Mouse (Mus musculus) midbrain, embryonic 10.5 days (tissue): ENCODE data around the gene Gm26661. TPM values are rescaled to one million over a fixed set of nuclear protein-coding genes. Genes with fewer than 3 reads are reported as not detected.

Experiments used
- DNase-seq: peaks from one replicate; pipeline ENCODE4 v3.0.0-alpha.2; 2017; ENCODE audit warnings: low spot score
- H3K27ac ChIP-seq: fragments of 300-500 bp; sonication (generic); replicated peaks from 2 replicates; pipeline ENCODE4 v1.5.1; 2016; ENCODE audit warnings: mild to moderate bottlenecking
- H3K27me3 ChIP-seq: fragments of 300-500 bp; sonication (generic); 2 replicates; pipeline ENCODE4 v1.6.1; 2016; ENCODE audit warnings: low read depth, mild to moderate bottlenecking; ENCODE audit not compliant: poor library complexity, severe bottlenecking
- H3K36me3 ChIP-seq: fragments of 300-500 bp; sonication (generic); 2 replicates; pipeline ENCODE4 v1.6.1; 2016; ENCODE audit warnings: mild to moderate bottlenecking, moderate library complexity
- H3K4me1 ChIP-seq: fragments of 300-500 bp; sonication (generic); 2 replicates; pipeline ENCODE4 v1.6.1; 2016
- H3K4me3 ChIP-seq: fragments of 300-500 bp; sonication (generic); 2 replicates; pipeline ENCODE4 v1.5.1; 2016; ENCODE audit warnings: mild to moderate bottlenecking, moderate library complexity
- H3K9me3 ChIP-seq: fragments of 300-500 bp; sonication (generic); replicated peaks from 2 replicates; pipeline ENCODE4 v1.6.1; 2016; ENCODE audit warnings: mild to moderate bottlenecking
- WGBS: fragments of 180-500 bp; shearing (Covaris S2); methylation state at CpG from one replicate; pipeline ENCODE4 v1.1.7; 2016; 5-methylcytosine and 5-hydroxymethylcytosine counted together
- polyA plus RNA-seq: library from polyadenylated mRNA; unstranded; fragments of >200 nt; fragmentation: Nextera tagmentation; extraction: Ambion mirVana; gene quantifications from 2 replicates; pipeline ENCODE4 v1.2.1, GENCODE M21; 2016

Gm26661 gene
- polyA plus RNA-seq, 1 experiment from 2014 or later, result not detected

DNA sequence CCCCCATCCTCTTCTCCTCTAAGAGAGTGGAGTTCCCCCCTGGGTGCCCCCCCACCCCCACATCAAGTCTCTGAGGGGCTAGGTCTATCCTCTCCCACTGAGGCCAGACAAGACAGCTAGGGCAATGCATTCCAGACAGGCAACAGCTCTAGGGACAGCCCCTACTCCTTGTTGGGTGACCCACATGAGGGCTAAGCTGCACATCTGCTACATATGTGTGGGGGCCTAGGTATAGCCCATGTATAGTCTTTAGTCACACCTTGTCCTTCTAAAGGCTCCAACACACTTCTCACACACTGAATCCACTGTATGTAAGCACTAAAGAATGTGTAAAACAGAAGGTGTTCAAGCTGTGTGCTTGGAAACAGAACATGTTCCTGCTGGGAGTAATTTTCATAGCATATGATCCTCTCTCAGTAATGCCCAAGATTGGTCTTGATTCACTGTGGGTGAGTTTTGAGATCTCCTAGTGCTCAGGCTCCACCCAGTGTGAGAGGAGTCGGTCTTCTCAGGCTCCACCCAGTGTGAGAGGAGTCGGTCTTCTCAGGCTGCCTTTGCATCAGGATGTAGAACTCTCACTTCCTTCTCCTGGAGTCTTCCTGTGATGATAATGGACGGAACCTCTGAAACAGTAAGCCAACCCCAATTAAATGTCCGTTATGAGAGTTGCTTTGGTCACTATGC, 12.6 kb downstream of the Gm26661 start:
- 68% methylated on average over 4 of the region's 4 CpGs for WGBS
- DNase-seq, result no peak
- H3K27me3 ChIP-seq, result no peaks in the 10 kb centered on the region
- no peak overlapping the region for H3K27ac ChIP-seq
- no peaks in the 10 kb centered on the region for H3K36me3 ChIP-seq
- no peaks in the 10 kb centered on the region; the same call in 1 of the 2 replicates for H3K9me3 ChIP-seq
- H3K4me3 ChIP-seq, result no peak overlapping the region
- peaks cover 5% of the 10 kb centered on the region for H3K4me1 ChIP-seq

DNA sequence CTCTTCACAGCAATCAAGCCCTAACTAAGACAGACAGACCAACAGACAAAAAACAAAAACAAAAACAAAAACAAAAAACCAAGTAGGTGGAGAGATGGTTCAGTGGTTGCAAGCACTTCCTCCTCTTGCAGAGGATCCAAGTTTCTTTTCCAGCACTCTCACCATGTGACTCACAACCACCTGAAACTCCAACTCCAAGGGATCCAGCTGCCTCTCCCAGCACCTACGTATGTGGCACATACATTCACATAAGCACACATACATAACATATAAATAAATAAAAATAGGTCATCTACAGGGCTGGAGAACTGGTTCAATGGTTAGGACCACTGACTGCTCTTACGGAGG, 13.1 kb downstream of the Gm26661 start:
- no peaks in the 10 kb centered on the region for H3K27me3 ChIP-seq
- no peaks in the 10 kb centered on the region for H3K36me3 ChIP-seq
- no peak overlapping the region for H3K27ac ChIP-seq
- no peak for DNase-seq
- WGBS, result 92% methylated on average over 2 of the region's 2 CpGs
- H3K4me3 ChIP-seq, result no peak overlapping the region
- H3K4me1 ChIP-seq, result peaks cover 5% of the 10 kb centered on the region
- no peaks in the 10 kb centered on the region; the same call in 1 of the 2 replicates for H3K9me3 ChIP-seq

DNA sequence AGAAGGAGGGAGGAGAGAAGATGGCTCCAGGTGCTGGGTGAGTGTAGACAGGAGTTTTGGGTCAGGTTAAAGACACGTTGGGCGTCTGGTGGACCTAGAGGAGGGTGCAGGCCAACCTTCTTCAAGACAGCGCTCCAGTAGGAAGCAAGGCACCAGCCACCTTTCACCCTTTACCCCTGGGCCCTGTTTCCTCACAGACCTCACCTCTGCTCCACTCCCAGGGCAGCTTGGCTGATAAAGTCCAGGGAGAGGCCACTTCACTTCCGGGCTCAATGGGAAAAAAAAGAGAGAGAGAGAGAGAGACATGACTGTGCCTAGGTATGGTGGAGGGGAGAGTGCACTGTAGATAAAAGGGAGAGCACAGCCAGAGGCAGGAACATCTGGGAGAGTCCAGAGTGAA, 16.3 kb downstream of the Gm26661 start:
- no peak overlapping the region for H3K27ac ChIP-seq
- no peaks in the 10 kb centered on the region for H3K36me3 ChIP-seq
- peaks cover 5% of the 10 kb centered on the region for H3K4me1 ChIP-seq
- no peak for DNase-seq
- 81% methylated on average over 4 of the region's 4 CpGs for WGBS
- H3K9me3 ChIP-seq, result no peaks in the 10 kb centered on the region
- no peaks in the 10 kb centered on the region for H3K27me3 ChIP-seq
- no peak overlapping the region for H3K4me3 ChIP-seq

DNA sequence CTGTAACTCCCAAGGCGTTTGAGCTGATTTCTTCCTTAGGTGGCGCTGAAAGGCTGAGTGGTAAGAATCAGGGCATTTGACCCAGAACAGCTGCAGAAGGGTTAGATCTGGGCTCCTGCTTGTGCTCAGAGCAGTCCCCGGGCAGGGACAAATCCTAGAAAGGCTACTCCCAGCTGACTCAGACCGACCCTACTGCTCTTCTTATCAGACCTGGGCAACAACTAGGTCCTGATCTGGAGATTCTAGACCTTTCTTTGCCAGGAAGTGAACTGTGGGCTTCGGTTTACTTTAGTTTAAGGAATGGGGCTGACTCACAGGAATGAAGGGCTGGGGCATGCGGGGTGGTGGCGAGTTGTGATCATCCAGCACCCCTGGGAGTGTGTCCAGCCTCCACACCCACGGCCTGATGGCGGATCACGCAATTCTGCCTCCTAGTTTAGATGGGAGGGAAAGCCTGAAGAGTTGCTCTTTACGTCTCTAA, 17.2 kb downstream of the Gm26661 start:
- Histone ChIP-seq H3K27ac (no peak overlapping the region), H3K27me3 (no peaks in the 10 kb centered on the region), H3K4me3 (no peak overlapping the region), H3K36me3 (no peaks in the 10 kb centered on the region), H3K4me1 (peaks cover 4% of the 10 kb centered on the region), H3K9me3 (no peaks in the 10 kb centered on the region)
- 77% methylated on average over 11 of the region's 11 CpGs for WGBS
- no peak for DNase-seq

DNA sequence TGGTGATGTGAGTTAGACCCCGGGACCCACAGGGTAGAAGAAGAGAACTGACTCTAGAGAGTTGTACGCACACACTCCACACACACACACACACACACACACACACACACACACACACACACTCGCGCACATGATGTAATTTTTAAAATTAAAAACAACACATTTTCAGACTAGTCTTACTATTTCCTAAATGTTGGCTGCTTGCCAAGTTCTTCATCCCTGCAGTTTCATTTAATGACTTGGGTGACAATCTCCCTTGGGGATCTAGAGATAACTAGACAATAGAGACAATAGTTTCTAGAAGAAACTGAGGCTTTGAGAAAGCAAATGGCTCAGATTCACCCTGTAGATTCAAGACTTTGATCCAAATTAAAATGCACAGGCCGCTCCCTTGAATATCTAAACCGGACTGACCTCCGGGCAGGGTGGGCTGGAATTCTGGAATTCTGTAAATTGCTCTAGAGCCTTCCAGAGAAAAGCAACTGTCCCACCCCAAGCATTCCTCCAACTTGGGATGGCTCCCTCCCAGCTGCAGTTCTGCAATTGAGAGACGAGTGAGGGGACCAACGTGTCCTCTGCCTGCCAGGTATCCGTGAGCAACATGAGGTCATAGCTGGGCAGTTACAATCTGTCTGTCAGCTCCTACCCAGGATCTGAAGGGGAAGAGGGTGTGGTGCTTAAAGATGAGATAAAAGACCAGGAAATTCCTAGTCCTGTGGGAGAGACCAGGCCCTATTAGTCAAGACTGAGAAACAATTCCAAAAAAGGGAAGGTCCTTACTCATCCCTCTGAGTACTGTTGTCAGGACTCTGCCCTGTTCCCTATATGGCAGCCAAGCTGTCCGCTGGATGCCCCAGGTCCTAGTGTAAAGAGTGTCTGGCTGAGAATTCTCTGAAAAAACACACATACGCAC, 17.9 kb downstream of the Gm26661 start:
- Histone ChIP-seq H3K27ac (no peak overlapping the region), H3K4me1 (no peaks in the 10 kb centered on the region), H3K9me3 (no peaks in the 10 kb centered on the region), H3K36me3 (no peaks in the 10 kb centered on the region), H3K27me3 (no peaks in the 10 kb centered on the region), H3K4me3 (no peak overlapping the region)
- WGBS, result 88% methylated on average over 12 of the region's 12 CpGs
- no peak for DNase-seq

DNA sequence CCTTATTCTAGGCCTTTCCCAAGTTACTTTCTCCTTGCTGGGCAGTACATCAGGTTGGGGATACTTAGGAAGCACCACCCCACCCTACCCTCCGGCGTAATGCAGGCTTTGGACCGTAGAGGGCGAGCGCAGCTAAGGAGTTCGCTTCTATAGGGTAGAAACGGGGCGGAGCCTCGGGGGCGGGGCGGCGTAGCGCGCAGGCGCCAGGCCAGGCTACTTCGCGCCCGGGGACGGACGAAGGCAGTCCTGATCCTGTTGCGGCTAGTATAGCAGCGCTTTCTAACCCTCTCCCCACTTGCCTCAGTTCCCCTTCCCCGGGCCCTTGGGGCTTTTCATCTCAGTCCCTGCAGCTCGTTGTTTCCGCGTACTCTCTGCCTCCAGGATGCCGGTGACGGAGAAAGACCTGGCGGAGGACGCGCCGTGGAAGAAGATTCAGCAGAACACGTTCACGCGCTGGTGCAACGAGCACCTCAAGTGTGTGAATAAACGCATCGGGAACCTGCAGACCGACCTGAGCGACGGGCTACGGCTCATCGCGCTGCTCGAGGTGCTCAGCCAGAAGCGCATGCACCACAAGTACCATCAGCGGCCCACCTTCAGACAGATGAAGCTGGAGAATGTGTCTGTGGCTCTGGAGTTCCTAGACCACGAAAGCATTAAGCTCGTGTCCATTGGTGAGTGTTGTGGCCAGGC, 26.5 kb downstream of the Gm26661 start, which contains the start of gene Flnb:
Gene Flnb (plus strand): TSS at position 188 of the 693 bp plus-strand sequence.
- under 1% methylated on average over 49 of the region's 49 CpGs for WGBS
- Histone ChIP-seq H3K9me3 (no peaks in the 10 kb centered on the region), H3K27ac (peak within 1 kb of the TSS; percentile 85), H3K4me3 (peak within 1 kb of the TSS; percentile 78), H3K4me1 (peaks cover 39% of the 10 kb centered on the region), H3K27me3 (peaks cover 12% of the 10 kb centered on the region), H3K36me3 (no peaks in the 10 kb centered on the region)
- DNase-seq, result peak; percentile 95

DNA sequence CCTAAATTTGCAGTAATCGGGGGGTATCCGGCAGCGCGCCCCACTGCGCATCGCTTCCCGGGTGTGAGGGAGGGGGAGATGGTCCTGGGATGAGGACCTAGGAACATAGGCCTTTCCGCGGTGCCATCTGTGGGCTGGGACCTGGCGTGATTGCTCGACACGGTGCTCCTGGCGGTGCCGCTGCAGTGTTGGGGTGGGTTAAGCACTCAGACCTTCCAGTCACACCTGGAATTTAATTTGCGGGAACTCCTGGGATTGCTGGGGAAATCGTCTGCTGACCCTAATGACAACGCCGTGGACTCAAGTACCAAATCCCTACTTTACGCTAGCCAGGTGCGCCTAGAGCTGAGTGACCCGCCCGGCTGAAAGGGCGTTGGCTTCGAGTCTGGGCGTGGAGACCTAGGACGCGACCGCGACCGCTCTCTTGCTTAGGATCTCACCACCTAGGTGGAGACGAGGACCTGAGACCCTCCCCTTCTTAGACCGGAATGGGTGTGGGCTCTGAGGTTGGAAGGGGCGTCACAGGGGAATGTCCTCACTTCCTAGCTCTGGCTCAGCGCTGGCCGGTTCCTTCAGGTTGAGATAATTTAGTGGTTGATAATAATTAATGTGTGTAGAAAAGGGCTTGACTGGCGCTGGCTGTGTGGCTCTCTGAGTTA, 27.2 kb downstream of the Gm26661 start:
- DNase-seq, result no peak
- peak overlapping the region; percentile 78 for H3K4me3 ChIP-seq
- under 1% methylated on average over 36 of the region's 36 CpGs for WGBS
- H3K27ac ChIP-seq, result peak overlapping the region; percentile 85
- H3K36me3 ChIP-seq, result no peaks in the 10 kb centered on the region
- no peaks in the 10 kb centered on the region for H3K9me3 ChIP-seq
- H3K27me3 ChIP-seq, result peaks cover 12% of the 10 kb centered on the region
- H3K4me1 ChIP-seq, result peaks cover 40% of the 10 kb centered on the region

DNA sequence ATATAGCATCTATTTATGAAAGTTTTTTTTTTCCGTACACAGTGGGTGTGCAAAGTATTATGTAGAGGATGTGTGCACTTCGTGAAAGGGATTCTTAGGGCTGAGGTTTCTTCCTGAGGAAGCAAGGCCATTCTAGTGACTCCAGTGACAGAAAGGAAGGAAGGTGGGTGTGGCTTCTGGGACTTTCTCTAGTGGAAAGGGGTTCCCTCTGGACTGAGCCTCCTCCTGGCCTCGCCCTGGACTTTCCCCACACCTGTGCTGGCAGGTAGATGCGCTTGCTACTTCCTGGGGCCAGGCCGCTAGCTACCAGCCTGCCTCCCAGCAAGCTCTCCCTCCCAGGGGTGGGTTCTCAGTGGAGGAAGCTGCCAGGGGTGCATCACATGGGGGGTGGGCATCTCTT, 28.1 kb downstream of the Gm26661 start:
- Histone ChIP-seq H3K27ac (no peak overlapping the region), H3K4me1 (peaks cover 40% of the 10 kb centered on the region), H3K27me3 (peaks cover 12% of the 10 kb centered on the region), H3K9me3 (no peaks in the 10 kb centered on the region), H3K4me3 (peak overlapping the region; percentile 78), H3K36me3 (no peaks in the 10 kb centered on the region)
- 73% methylated on average over 5 of the region's 5 CpGs for WGBS
- no peak for DNase-seq

DNA sequence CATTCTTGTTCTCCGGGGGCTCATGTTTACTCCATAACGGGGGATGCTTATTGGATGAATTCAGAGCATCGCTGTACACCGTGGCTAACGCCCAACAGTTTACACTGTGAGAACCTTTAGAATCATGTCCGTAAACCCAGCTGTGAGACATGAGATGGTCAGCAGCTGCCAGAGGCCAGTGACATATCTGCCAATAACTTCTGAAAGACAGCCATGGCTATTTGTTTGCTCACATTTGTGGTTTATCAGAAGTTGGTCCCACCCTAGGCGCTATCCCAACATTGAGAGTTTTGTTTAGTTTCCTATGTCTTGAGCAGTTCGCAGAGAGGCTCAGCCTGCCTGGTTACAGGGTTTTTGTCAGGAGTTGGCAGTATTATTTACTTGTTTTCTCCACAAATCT, 30.0 kb downstream of the Gm26661 start:
- DNase-seq, result no peak
- H3K27me3 ChIP-seq, result peaks cover 12% of the 10 kb centered on the region
- H3K4me1 ChIP-seq, result peaks cover 50% of the 10 kb centered on the region
- H3K27ac ChIP-seq, result no peak overlapping the region
- 84% methylated on average over 8 of the region's 8 CpGs for WGBS
- H3K36me3 ChIP-seq, result no peaks in the 10 kb centered on the region
- no peaks in the 10 kb centered on the region for H3K9me3 ChIP-seq
- no peak overlapping the region for H3K4me3 ChIP-seq

DNA sequence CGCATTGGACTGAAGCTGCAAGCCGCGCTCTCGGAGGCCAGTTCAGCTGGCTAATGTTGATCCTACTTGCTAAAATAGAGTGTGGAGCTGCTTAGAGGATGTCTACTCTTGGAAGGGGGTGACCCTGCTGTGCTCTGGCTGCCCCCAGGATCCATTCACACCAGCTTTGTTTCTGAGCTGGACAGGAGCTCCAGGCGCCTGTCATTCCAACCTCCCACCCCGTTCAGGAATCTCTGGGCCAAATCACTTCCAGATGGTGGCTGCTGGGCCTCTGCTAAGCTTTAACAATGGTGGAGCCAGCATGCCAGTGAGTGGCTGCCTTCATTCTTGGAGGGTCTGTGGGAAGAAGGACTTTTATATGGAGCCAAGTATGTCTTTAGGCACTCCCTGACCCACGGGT, 31.3 kb downstream of the Gm26661 start:
- 45% methylated on average over 7 of the region's 7 CpGs for WGBS
- Histone ChIP-seq H3K27me3 (peaks cover 12% of the 10 kb centered on the region), H3K4me3 (no peak overlapping the region), H3K9me3 (no peaks in the 10 kb centered on the region), H3K36me3 (no peaks in the 10 kb centered on the region), H3K27ac (peak overlapping the region; percentile 61; the same call in 1 of the 2 replicates), H3K4me1 (peaks cover 61% of the 10 kb centered on the region)
- DNase-seq, result peak; percentile 56

DNA sequence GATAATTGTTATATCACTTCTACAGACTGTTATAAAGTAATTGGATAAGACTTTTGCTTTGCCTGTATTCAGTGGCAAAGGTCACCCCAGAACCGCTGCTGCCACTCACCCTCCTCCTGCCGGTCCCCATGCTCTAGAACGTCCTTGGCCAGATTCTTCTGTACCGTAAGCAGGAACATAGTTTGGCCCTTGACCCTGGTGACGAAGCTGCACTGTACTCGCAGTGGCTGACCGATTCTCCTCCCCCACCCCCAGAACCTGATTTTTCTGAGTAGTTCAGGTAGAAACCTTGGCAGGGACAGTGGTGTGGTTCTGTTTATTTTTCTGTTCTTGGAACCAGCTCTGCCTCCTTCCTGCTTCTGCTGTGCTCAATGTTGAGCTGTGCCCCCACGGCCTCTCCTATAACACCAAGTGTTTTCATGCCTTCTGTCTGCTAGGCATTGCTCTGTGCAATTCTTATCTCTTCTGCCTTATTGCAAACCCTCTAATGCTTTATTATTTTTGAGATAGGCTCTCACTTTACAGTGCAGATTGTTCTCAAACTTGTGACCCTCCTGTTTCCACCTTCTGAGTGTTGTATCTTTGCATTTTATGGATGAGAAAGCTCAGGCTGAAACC, 33.4 kb downstream of the Gm26661 start:
- H3K4me3 ChIP-seq, result no peak overlapping the region
- H3K9me3 ChIP-seq, result no peaks in the 10 kb centered on the region
- DNase-seq, result no peak
- 79% methylated on average over 8 of the region's 8 CpGs for WGBS
- no peaks in the 10 kb centered on the region for H3K36me3 ChIP-seq
- no peak overlapping the region; the same call in 1 of the 2 replicates for H3K27ac ChIP-seq
- H3K4me1 ChIP-seq, result peaks cover 44% of the 10 kb centered on the region
- no peaks in the 10 kb centered on the region for H3K27me3 ChIP-seq
